Mouse (Mus musculus) stomach, postnatal 0 days (tissue): ENCODE measurements around the gene Nfkb2.

Experiments
- CTCF ChIP-seq: IDR thresholded peaks from 2 replicates; pipeline ENCODE4 v1.5.1; 2016; ENCODE audit warnings: antibody characterized with exemption, low read depth, mild to moderate bottlenecking, moderate library complexity
- EP300 ChIP-seq: optimal IDR thresholded peaks from 2 replicates; pipeline ENCODE3; 2016; ENCODE audit warnings: antibody characterized with exemption

GRCm38 (mm10) chr19:46290535-46291105, 13.5 kb upstream of the Nfkb2 start:
- no peak for TF ChIP-seq CTCF
- no peak for TF ChIP-seq EP300
